8 mouse cellular contexts compared by ENCODE assay signal in the genomic region with DNA sequence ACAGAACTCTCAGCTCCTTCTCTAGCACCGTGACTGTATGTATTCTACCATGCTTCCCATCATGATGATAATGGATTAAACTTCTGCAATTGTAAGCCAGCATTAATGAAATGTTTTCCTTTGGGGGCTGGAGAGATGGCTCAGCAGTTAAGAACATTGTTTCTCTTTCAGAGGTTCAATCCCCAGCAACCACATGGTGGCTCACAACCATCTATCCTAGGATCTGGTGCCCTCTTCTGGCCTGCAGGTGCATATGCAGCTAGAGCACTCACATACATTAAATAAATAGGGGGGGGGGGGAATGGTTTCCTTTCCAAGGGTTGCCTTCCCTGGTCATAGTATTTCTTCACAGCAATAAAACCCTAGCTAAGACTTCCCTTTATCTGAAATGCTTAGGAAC. TPM values are rescaled to one million over a fixed set of nuclear protein-coding genes. Genes with fewer than 3 reads are reported as not detected.
DNase-seq lines count a peak whose midpoint lies in the region; ATAC-seq and TF ChIP-seq lines count a peak whose summit lies in the region.

No protein-coding gene starts in this region.

- WGBS in liver, adult 2 months, result 100% methylated on average over 1 of the region's 1 CpGs
- 97% methylated on average over 1 of the region's 1 CpGs for WGBS in liver, embryonic 12.5 days (ENCODE audit: insufficient replicate concordance)
- 96% methylated on average over 1 of the region's 1 CpGs for WGBS in forebrain, embryonic 14.5 days

- H3K9me3 ChIP-seq in liver, embryonic 12.5 days (replicated peaks), result no peaks in the 10 kb centered on the region
- no peaks in the 10 kb centered on the region for H3K9me3 ChIP-seq in forebrain, embryonic 14.5 days (replicated peaks; ENCODE audit: control insufficient read depth, low read length)

- H3K4me2 ChIP-seq in liver, embryonic 12.5 days, result no peak overlapping the region
- H3K4me2 ChIP-seq in forebrain, embryonic 14.5 days (ENCODE audit: low read length), result no peak overlapping the region

- peak; percentile 62; the same call in 1 of the 2 replicates for TF ChIP-seq CTCF in liver, adult 2 months (IDR thresholded peaks at IDR 0.05; ENCODE audit: low read depth, low read length)

- no peak for TF ChIP-seq POLR2A in liver, adult 2 months (IDR thresholded peaks at IDR 0.05; ENCODE audit: extremely low read depth, insufficient read depth, low read length)

- H3K27ac ChIP-seq in liver, adult 2 months (replicated peaks; ENCODE audit: insufficient read depth, low read depth, low read length), result no peak overlapping the region
- no peak overlapping the region for H3K27ac ChIP-seq in liver, embryonic 12.5 days
- H3K27ac ChIP-seq in forebrain, embryonic 14.5 days (ENCODE audit: low read depth, low read length), result no peak overlapping the region

- H3K36me3 ChIP-seq in liver, adult 2 months (ENCODE audit: control insufficient read depth, insufficient read depth, low read length), result peaks cover 54% of the 10 kb centered on the region
- peaks cover 92% of the 10 kb centered on the region for H3K36me3 ChIP-seq in liver, embryonic 12.5 days
- peaks cover 93% of the 10 kb centered on the region for H3K36me3 ChIP-seq in forebrain, embryonic 14.5 days (ENCODE audit: control insufficient read depth, insufficient read depth, low read length)

- no peak for ATAC-seq in liver, embryonic 12.5 days
- peak; percentile 63; the same call in 1 of the 2 replicates for ATAC-seq in common myeloid progenitor, adult 5-6 weeks (replicated peaks; ENCODE audit: low read depth, poor library complexity, severe bottlenecking)
- ATAC-seq in forebrain, embryonic 14.5 days, result no peak

- no peak overlapping the region for H3K4me3 ChIP-seq in liver, adult 2 months (ENCODE audit: insufficient read depth, low read depth, low read length)
- no peak overlapping the region for H3K4me3 ChIP-seq in liver, embryonic 12.5 days
- H3K4me3 ChIP-seq in forebrain, embryonic 14.5 days (ENCODE audit: low read depth, low read length), result no peak overlapping the region

- no peaks in the 10 kb centered on the region for H3K27me3 ChIP-seq in liver, adult 2 months (ENCODE audit: control insufficient read depth, insufficient read depth, low read length)
- H3K27me3 ChIP-seq in liver, embryonic 12.5 days (replicated peaks), result no peaks in the 10 kb centered on the region
- H3K27me3 ChIP-seq in forebrain, embryonic 14.5 days (replicated peaks; ENCODE audit: control insufficient read depth, insufficient read depth, low read length), result no peaks in the 10 kb centered on the region

- no peaks in the 10 kb centered on the region for H3K79me2 ChIP-seq in liver, adult 2 months (ENCODE audit: control insufficient read depth, insufficient read depth, low read length)

- no peaks in the 10 kb centered on the region for H3K4me1 ChIP-seq in liver, adult 2 months (ENCODE audit: control insufficient read depth, insufficient read depth, low read length)
- H3K4me1 ChIP-seq in liver, embryonic 12.5 days, result no peaks in the 10 kb centered on the region
- no peaks in the 10 kb centered on the region for H3K4me1 ChIP-seq in forebrain, embryonic 14.5 days (ENCODE audit: control insufficient read depth, insufficient read depth, low read length)

- H3K9ac ChIP-seq in liver, adult 2 months (ENCODE audit: low read depth, low read length), result no peak overlapping the region
- H3K9ac ChIP-seq in liver, embryonic 12.5 days, result no peak overlapping the region
- no peak overlapping the region for H3K9ac ChIP-seq in forebrain, embryonic 14.5 days (ENCODE audit: low read length)

- DNase-seq in adrenal gland, adult 2 months, result peak; percentile 28
- DNase-seq in adrenal gland, postnatal 4 days (ENCODE audit: low spot score in 2 of 2), result no peak
- no peak for DNase-seq in liver, adult 2 months (ENCODE audit: extremely low read depth, low read depth, low spot score)
- DNase-seq in retina, embryonic 14.5 days (ENCODE audit: low spot score), result peak; percentile 25
- no peak for DNase-seq in forebrain, embryonic 14.5 days (ENCODE audit: low spot score)
- DNase-seq in Muller cell, postnatal 12 days (ENCODE audit: inconsistent ontology term), result no peak

RNA-seq across cellular contexts. Expression of a gene that starts 49.1 kb away (rescaled TPM):
- total RNA-seq in adrenal gland, adult 2 months (2021), result under 1 TPM in 1 of 2 experiments, not detected in 1; 0.21 TPM
- 0.17 and 0.18 TPM in 2 replicates for polyA plus RNA-seq in adrenal gland, adult 2 months (2012; rRNA removed)
- total RNA-seq in adrenal gland, postnatal 4 days (2021), result not detected
- not detected in 2 replicates for total RNA-seq in liver, adult 2 months (2014; rRNA removed)
- not detected in 2 replicates for polyA plus RNA-seq in liver, adult 2 months (2012; rRNA removed)
- polyA plus RNA-seq in liver, embryonic 12.5 days (2016; fragmentation: Nextera tagmentation; extraction: Ambion mirVana), result 0.31 and 0.46 TPM in 2 replicates
- not detected in 2 replicates for total RNA-seq in common myeloid progenitor, adult 5-6 weeks (2017)
- polyA plus RNA-seq in forebrain, embryonic 14.5 days (2014; fragmentation: Nextera tagmentation; extraction: Ambion mirVana), result 0.09 TPM in 1 of 2 replicates, not detected in the other

Comparison
In these comparisons a context has a peak if more than half of its experiments do, and no peak if none do; other contexts are left out.
1. DNase-seq: peak in adrenal gland, adult 2 months (single experiment) and retina, embryonic 14.5 days (single experiment); none in adrenal gland, postnatal 4 days (0 of 2), liver, adult 2 months (single experiment), forebrain, embryonic 14.5 days (single experiment) and Muller cell, postnatal 12 days (single experiment).